Mouse (Mus musculus) CH12.LX (cell line): Measurements from ENCODE around the gene Il18.

Experiments
- ELF1 ChIP-seq: IDR thresholded peaks from 2 replicates; pipeline ENCODE4 v1.6.1; 2014; ENCODE audit warnings: low read depth, mild to moderate bottlenecking, inconsistent platforms, low read length, improper control_type of control experiment
- IRF4 ChIP-seq: IDR thresholded peaks from 2 replicates; pipeline ENCODE4 v1.6.1; 2014; ENCODE audit warnings: low read depth, mild to moderate bottlenecking, inconsistent platforms, low read length, improper control_type of control experiment
- MAFK ChIP-seq: IDR thresholded peaks from 2 replicates; pipeline ENCODE4 v1.6.1; 2011; ENCODE audit warnings: low read length, improper control_type of control experiment; ENCODE audit not compliant: insufficient replicate concordance
- MAX ChIP-seq: IDR thresholded peaks from 2 replicates; pipeline ENCODE4 v1.6.1; 2011; ENCODE audit warnings: low read length, improper control_type of control experiment
- SMC3 ChIP-seq: IDR thresholded peaks from 2 replicates; pipeline ENCODE4 v1.6.1; 2011; ENCODE audit warnings: low read depth, low read length, improper control_type of control experiment
- USF1 ChIP-seq: IDR thresholded peaks from 2 replicates; pipeline ENCODE4 v1.6.1; 2014; ENCODE audit warnings: low read depth, mild to moderate bottlenecking, inconsistent platforms, low read length, improper control_type of control experiment
- ZKSCAN1 ChIP-seq: IDR thresholded peaks from 2 replicates; pipeline ENCODE4 v1.6.1; 2012; ENCODE audit warnings: low read depth, inconsistent platforms, low read length, improper control_type of control experiment, borderline replicate concordance

- TF ChIP-seq IRF4 (no peak), ELF1 (no peak), USF1 (no peak), SMC3 (no peak), MAX (no peak), ZKSCAN1 (no peak), MAFK (no peak)
Observed at GRCm38 (mm10) chr9:50586955-50587354, 32.3 kb downstream of the Il18 start.
